15 mouse cellular contexts compared by ENCODE assay signal in genomic region chr15:12274053-12274769, GRCm38 (mm10). TPM values are rescaled to one million over a fixed set of nuclear protein-coding genes. Genes with fewer than 3 reads are reported as not detected.
DNase-seq lines count a peak whose midpoint lies in the region; ATAC-seq and TF ChIP-seq lines count a peak whose summit lies in the region.
"Had no signal": no experiment of that assay in that cellular context is flagged by ENCODE, and none has a peak within 500 bp of the region (broad histone marks: within the 10 kb centered on the region; RNA-seq: fewer than 3 reads in every experiment).

No protein-coding gene starts in this region.

- H3K4me1 ChIP-seq in kidney, postnatal 0 days (replicated peaks; ENCODE audit: insufficient read depth, low read length): no peaks in the 10 kb centered on the region
- peaks cover 4% of the 10 kb centered on the region for H3K4me1 ChIP-seq in ES-Bruce4 (ENCODE audit: control insufficient read depth, insufficient read depth, low read length)
- H3K4me1 ChIP-seq in forebrain, embryonic 15.5 days: peaks cover 5% of the 10 kb centered on the region; the same call in 1 of the 2 replicates
- H3K4me1 ChIP-seq: embryonic facial prominence, embryonic 15.5 days had no signal

- WGBS in kidney, postnatal 0 days: 52% methylated on average over 4 of the region's 4 CpGs
- WGBS in forebrain, embryonic 15.5 days: 69% methylated on average over 4 of the region's 4 CpGs

- peaks cover 15% of the 10 kb centered on the region; the same call in 1 of the 2 replicates for H3K36me3 ChIP-seq in kidney, postnatal 0 days (ENCODE audit: insufficient read depth, low read length)
- peaks cover 5% of the 10 kb centered on the region; the same call in 1 of the 2 replicates for H3K36me3 ChIP-seq in ES-Bruce4 (ENCODE audit: control insufficient read depth, insufficient read depth, low read length, poor library complexity, severe bottlenecking)
- H3K36me3 ChIP-seq in forebrain, embryonic 15.5 days: peaks cover 17% of the 10 kb centered on the region

- no peak for TF ChIP-seq EP300 in ES-Bruce4 (IDR thresholded peaks at IDR 0.05; ENCODE audit: insufficient read depth, low read depth, low read length)

- no peaks in the 10 kb centered on the region for H3K9me3 ChIP-seq in kidney, postnatal 0 days (replicated peaks; ENCODE audit: low read length)
- no peaks in the 10 kb centered on the region for H3K9me3 ChIP-seq in ES-Bruce4 (replicated peaks; ENCODE audit: control insufficient read depth, insufficient read depth, low read length, poor library complexity, severe bottlenecking)
- H3K9me3 ChIP-seq in forebrain, embryonic 15.5 days: no peaks in the 10 kb centered on the region
- H3K9me3 ChIP-seq: embryonic facial prominence, embryonic 15.5 days; heart, embryonic 15.5 days; lung, embryonic 15.5 days had no signal

- ATAC-seq in kidney, postnatal 0 days (replicated peaks; ENCODE audit: low FRiP score, low read depth): no peak
- ATAC-seq in forebrain, embryonic 15.5 days (replicated peaks): peak; percentile 66

- no peak for TF ChIP-seq POLR2A in ES-Bruce4 (IDR thresholded peaks at IDR 0.05; ENCODE audit: insufficient read depth, low read length)

- H3K4me3 ChIP-seq in kidney, postnatal 0 days (replicated peaks; ENCODE audit: low read depth, low read length): no peak overlapping the region
- no peak overlapping the region for H3K4me3 ChIP-seq in ES-Bruce4 (ENCODE audit: low read depth, low read length)
- H3K4me3 ChIP-seq in forebrain, embryonic 15.5 days: no peak overlapping the region
- H3K4me3 ChIP-seq: embryonic facial prominence, embryonic 15.5 days; heart, embryonic 15.5 days; lung, embryonic 15.5 days; myocyte had no signal

- no peak for DNase-seq in kidney, postnatal 0 days (ENCODE audit: low spot score)
- DNase-seq in kidney, adult 11 months: no peak
- peak; percentile 23 for DNase-seq in A20 (ENCODE audit: low read depth, low spot score)
- DNase-seq in ovary, postnatal 10 days (ENCODE audit: low spot score): no peak
- DNase-seq in natural killer cell, adult 2 months (ENCODE audit: low spot score in 2 of 2): no peak
- DNase-seq: cerebellum, adult 8-10 months; gastrocnemius, postnatal 10 days; kidney, adult 18-20 months; left cerebral cortex, postnatal 4 days had no signal

- TF ChIP-seq CTCF in kidney, postnatal 0 days (IDR thresholded peaks at IDR 0.05; ENCODE audit: low read depth): peak; percentile 47
- TF ChIP-seq CTCF in ES-Bruce4 (IDR thresholded peaks at IDR 0.05; ENCODE audit: low read depth, low read length): peak; percentile 4

- no peak overlapping the region for H3K27ac ChIP-seq in kidney, postnatal 0 days
- peak overlapping the region; percentile 36; the same call in 1 of the 2 replicates for H3K27ac ChIP-seq in ES-Bruce4 (ENCODE audit: insufficient read depth, low read length)
- no peak overlapping the region for H3K27ac ChIP-seq in forebrain, embryonic 15.5 days (replicated peaks)
- H3K27ac ChIP-seq: embryonic facial prominence, embryonic 15.5 days; heart, embryonic 15.5 days; lung, embryonic 15.5 days had no signal

- no peaks in the 10 kb centered on the region for H3K27me3 ChIP-seq in kidney, postnatal 0 days (ENCODE audit: insufficient read depth, low read length)
- no peaks in the 10 kb centered on the region for H3K27me3 ChIP-seq in ES-Bruce4 (ENCODE audit: control insufficient read depth, insufficient read depth, low read length, poor library complexity, severe bottlenecking)
- H3K27me3 ChIP-seq in forebrain, embryonic 15.5 days: no peaks in the 10 kb centered on the region
- H3K27me3 ChIP-seq: embryonic facial prominence, embryonic 15.5 days; heart, embryonic 15.5 days; lung, embryonic 15.5 days had no signal

- no peak overlapping the region for H3K4me2 ChIP-seq in kidney, postnatal 0 days (ENCODE audit: low read length)
- H3K4me2 ChIP-seq in forebrain, embryonic 15.5 days (replicated peaks): no peak overlapping the region
- H3K4me2 ChIP-seq: embryonic facial prominence, embryonic 15.5 days; heart, embryonic 15.5 days; lung, embryonic 15.5 days had no signal

- H3K9ac ChIP-seq in kidney, postnatal 0 days (ENCODE audit: low read depth, low read length): no peak overlapping the region
- H3K9ac ChIP-seq in ES-Bruce4 (ENCODE audit: low read depth, poor library complexity, severe bottlenecking): no peak overlapping the region
- no peak overlapping the region for H3K9ac ChIP-seq in forebrain, embryonic 15.5 days (replicated peaks)
- H3K9ac ChIP-seq: embryonic facial prominence, embryonic 15.5 days; heart, embryonic 15.5 days; lung, embryonic 15.5 days had no signal

RNA-seq across cellular contexts. Expression of gene Golph3, which starts 47.0 kb away (rescaled TPM):
- polyA plus RNA-seq in kidney, postnatal 0 days (2015; fragmentation: Nextera tagmentation; extraction: Ambion mirVana): 88.7 and 95.6 TPM in 2 replicates
- polyA plus RNA-seq in ES-Bruce4 (2011; ENCODE audit: insufficient read depth, insufficient read length, low read depth, missing spikeins): 119 and 124 TPM in 2 replicates
- 66.1 and 74.2 TPM in 2 replicates for polyA plus RNA-seq in forebrain, embryonic 15.5 days (2015; fragmentation: Nextera tagmentation; extraction: Ambion mirVana)

RNA-seq across cellular contexts. Expression of gene 1810049J17Rik, which starts 47.5 kb away (rescaled TPM):
- polyA plus RNA-seq in kidney, postnatal 0 days (2015; fragmentation: Nextera tagmentation; extraction: Ambion mirVana): 0.45 and 1.9 TPM in 2 replicates
- polyA plus RNA-seq in ES-Bruce4 (2011; ENCODE audit: insufficient read depth, insufficient read length, low read depth, missing spikeins): not detected in 2 replicates
- polyA plus RNA-seq in forebrain, embryonic 15.5 days (2015; fragmentation: Nextera tagmentation; extraction: Ambion mirVana): 0.80 and 0.91 TPM in 2 replicates
- polyA plus RNA-seq: heart, embryonic 15.5 days had no signal
